Mouse (Mus musculus) midbrain, embryonic 15.5 days (tissue): Measurements from ENCODE around the gene Aagab. TPM values are rescaled to one million over a fixed set of nuclear protein-coding genes. Genes with fewer than 3 reads are reported as not detected.

Source experiments
- ATAC-seq: fragments of 200-750 bp; cut with Nextera tagmentation; replicated peaks from 2 replicates; pipeline ENCODE4 v1.8.0; 2017; ENCODE audit warnings: moderate TSS enrichment
- H3K27ac ChIP-seq: fragments of 300-500 bp; sonication (generic); 2 replicates; pipeline ENCODE4 v1.5.1; 2015; ENCODE audit warnings: mild to moderate bottlenecking, inconsistent platforms
- H3K27me3 ChIP-seq: fragments of 300-500 bp; sonication (generic); replicated peaks from 2 replicates; pipeline ENCODE4 v1.6.1; 2015; ENCODE audit warnings: inconsistent platforms
- H3K36me3 ChIP-seq: fragments of 300-500 bp; sonication (generic); replicated peaks from 2 replicates; pipeline ENCODE4 v1.6.1; 2015; ENCODE audit warnings: inconsistent platforms
- H3K4me1 ChIP-seq: fragments of 300-500 bp; sonication (generic); 2 replicates; pipeline ENCODE4 v1.6.1; 2015; ENCODE audit warnings: inconsistent platforms
- H3K4me2 ChIP-seq: fragments of 300-500 bp; sonication (generic); 2 replicates; pipeline ENCODE4 v1.6.1; 2015; ENCODE audit warnings: inconsistent platforms, mild to moderate bottlenecking, moderate library complexity
- H3K4me3 ChIP-seq: fragments of 300-500 bp; sonication (generic); 2 replicates; pipeline ENCODE4 v1.5.1; 2015; ENCODE audit warnings: mild to moderate bottlenecking, inconsistent platforms
- H3K9ac ChIP-seq: fragments of 300-500 bp; sonication (generic); 2 replicates; pipeline ENCODE4 v1.6.1; 2015; ENCODE audit warnings: mild to moderate bottlenecking, inconsistent platforms
- H3K9me3 ChIP-seq: fragments of 300-500 bp; sonication (generic); 2 replicates; pipeline ENCODE4 v1.6.1; 2016; ENCODE audit warnings: inconsistent platforms
- WGBS: fragments of 180-500 bp; shearing (Covaris S2); methylation state at CpG from one replicate; pipeline ENCODE4 v1.1.7; 2015; ENCODE audit warnings: mixed read lengths; 5-methylcytosine and 5-hydroxymethylcytosine counted together
- polyA plus RNA-seq: library from polyadenylated mRNA; unstranded; fragments of >200 nt; fragmentation: Nextera tagmentation; extraction: Ambion mirVana; gene quantifications from 2 replicates; pipeline ENCODE4 v1.2.1, GENCODE M21; 2015

The Aagab gene
- polyA plus RNA-seq, 1 experiment from 2014 or later: 61.0 TPM

DNA sequence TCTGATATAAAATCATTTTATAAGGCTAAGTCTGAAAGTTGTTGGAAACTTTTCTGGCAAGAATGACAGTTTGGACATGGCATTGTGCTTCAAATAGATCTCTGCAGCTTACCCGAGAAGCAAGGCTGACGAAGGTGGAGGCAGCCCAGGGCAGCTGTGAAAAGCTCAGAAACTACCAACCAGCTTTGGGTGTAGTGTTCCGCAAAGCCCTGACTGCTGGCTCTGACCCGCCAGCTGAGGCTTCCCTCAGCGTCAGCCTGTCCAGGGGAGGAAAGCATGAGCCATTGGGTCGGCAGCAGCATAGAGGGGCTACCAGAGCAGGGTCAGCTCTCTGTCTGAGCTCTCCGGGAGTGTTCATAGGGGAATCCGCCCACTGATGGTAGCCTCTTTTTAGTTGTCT, 6.8 kb downstream of the Aagab start:
- WGBS: 65% methylated on average over 8 of the region's 8 CpGs
- H3K9ac ChIP-seq: no peak overlapping the region
- no peaks in the 10 kb centered on the region for H3K36me3 ChIP-seq
- H3K4me1 ChIP-seq: peaks cover 22% of the 10 kb centered on the region
- no peak overlapping the region for H3K4me3 ChIP-seq
- no peak for ATAC-seq
- no peaks in the 10 kb centered on the region for H3K27me3 ChIP-seq
- no peak overlapping the region for H3K4me2 ChIP-seq
- H3K27ac ChIP-seq: no peak overlapping the region
- no peaks in the 10 kb centered on the region for H3K9me3 ChIP-seq

DNA sequence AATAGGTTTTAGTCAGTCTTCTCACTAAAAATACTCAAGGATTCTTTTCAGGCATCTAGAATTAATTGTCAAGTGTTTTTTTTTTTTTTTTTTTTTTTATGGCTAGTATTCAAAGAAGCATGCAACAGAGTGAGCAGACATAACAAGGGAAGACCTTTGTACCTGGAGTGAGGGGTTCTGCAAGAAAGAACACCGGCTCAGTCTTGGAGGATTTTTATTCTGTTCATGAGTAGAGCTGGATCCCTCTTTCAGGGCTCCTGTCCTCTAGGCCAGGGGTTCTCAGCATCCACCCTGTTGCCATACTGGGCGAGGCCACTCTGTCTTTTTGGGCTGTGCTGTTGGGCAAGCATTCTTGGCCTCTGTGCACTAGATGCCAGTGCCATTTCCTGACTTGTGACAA, 7.3 kb downstream of the Aagab start:
- ATAC-seq: no peak
- Histone ChIP-seq H3K9ac (no peak overlapping the region), H3K27ac (no peak overlapping the region), H3K4me3 (no peak overlapping the region), H3K4me2 (no peak overlapping the region), H3K9me3 (no peaks in the 10 kb centered on the region), H3K4me1 (peaks cover 19% of the 10 kb centered on the region), H3K36me3 (no peaks in the 10 kb centered on the region), H3K27me3 (no peaks in the 10 kb centered on the region)
- 94% methylated on average over 2 of the region's 2 CpGs for WGBS

DNA sequence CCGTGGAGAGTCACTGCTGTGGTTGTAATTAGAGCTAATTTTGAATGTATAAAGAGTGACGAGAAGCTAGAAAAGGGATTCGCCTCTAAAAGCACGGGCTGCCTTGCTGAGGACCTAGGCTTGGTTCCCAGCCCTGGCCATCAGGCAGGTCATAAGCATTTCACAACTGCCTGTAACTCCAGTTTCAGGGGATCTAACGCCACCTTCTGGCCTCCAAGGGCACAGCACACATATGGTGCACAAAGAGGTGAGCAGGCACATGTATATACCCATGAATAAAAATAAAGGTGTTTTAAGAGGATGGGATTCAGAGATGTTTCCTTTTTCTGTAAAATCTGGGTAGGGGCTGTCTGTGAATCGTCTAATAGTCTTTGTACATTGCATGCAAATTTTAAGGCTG, 7.8 kb downstream of the Aagab start:
- Histone ChIP-seq H3K27me3 (no peaks in the 10 kb centered on the region), H3K27ac (no peak overlapping the region), H3K36me3 (no peaks in the 10 kb centered on the region), H3K9ac (no peak overlapping the region), H3K4me2 (no peak overlapping the region), H3K4me1 (peaks cover 19% of the 10 kb centered on the region), H3K4me3 (no peak overlapping the region), H3K9me3 (no peaks in the 10 kb centered on the region)
- ATAC-seq: no peak
- 90% methylated on average over 6 of the region's 6 CpGs for WGBS

DNA sequence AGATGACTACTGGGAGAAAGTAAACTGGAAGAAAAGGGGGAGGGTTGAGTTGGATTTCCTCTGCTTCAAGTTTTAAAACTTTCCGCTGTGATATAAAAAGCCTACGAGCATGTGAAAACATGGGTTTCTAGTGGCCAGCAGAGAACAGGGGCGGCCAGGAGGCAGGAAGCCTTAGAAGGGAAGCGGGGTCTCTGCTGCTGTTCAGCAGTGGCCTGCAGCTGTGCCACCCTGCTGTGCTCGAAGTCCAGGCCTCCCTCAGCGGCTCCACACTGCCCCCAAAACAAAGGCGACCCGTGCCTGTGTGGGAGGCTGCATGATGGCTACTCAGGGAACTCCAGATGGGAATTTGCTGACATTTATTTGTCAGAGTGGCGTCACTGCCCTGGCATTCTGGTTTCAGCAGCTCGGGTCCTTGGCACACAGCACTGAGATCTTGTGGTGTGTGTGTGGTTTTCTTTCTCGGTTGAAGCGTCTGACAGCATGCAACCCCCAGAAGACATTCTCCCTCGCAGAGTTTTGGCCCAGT, 8.4 kb downstream of the Aagab start:
- no peak overlapping the region for H3K27ac ChIP-seq
- no peak for ATAC-seq
- no peak overlapping the region for H3K4me2 ChIP-seq
- H3K9ac ChIP-seq: no peak overlapping the region
- H3K9me3 ChIP-seq: no peaks in the 10 kb centered on the region
- 15% methylated on average over 13 of the region's 13 CpGs for WGBS
- H3K27me3 ChIP-seq: no peaks in the 10 kb centered on the region
- H3K4me1 ChIP-seq: peaks cover 19% of the 10 kb centered on the region
- H3K36me3 ChIP-seq: no peaks in the 10 kb centered on the region
- no peak overlapping the region for H3K4me3 ChIP-seq

DNA sequence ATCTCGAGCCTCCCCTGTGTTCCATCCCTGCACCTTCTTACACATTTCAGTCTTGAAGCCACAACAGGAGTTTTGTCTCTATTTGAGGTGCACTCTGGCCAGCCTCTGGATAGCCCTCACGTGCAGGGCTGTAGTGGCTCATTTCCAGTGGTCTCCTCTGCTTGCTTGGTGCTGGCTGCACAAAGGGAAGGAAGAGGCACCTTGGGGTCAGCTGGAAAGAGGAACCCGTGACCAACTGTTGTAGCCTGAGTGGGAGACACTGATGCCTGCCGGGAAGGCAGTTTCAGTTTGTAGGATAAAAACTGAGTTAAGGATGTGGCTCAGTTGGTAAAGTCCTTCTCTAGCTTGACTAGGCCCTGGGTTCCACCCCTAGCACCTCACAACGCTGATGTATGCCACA, 9.5 kb downstream of the Aagab start:
- Histone ChIP-seq H3K36me3 (peaks cover 2% of the 10 kb centered on the region; the same call in 1 of the 2 replicates), H3K4me3 (no peak overlapping the region), H3K9me3 (no peaks in the 10 kb centered on the region), H3K4me2 (no peak overlapping the region), H3K27me3 (no peaks in the 10 kb centered on the region), H3K27ac (no peak overlapping the region), H3K9ac (no peak overlapping the region), H3K4me1 (peaks cover 24% of the 10 kb centered on the region)
- WGBS: 75% methylated on average over 5 of the region's 5 CpGs
- ATAC-seq: no peak

DNA sequence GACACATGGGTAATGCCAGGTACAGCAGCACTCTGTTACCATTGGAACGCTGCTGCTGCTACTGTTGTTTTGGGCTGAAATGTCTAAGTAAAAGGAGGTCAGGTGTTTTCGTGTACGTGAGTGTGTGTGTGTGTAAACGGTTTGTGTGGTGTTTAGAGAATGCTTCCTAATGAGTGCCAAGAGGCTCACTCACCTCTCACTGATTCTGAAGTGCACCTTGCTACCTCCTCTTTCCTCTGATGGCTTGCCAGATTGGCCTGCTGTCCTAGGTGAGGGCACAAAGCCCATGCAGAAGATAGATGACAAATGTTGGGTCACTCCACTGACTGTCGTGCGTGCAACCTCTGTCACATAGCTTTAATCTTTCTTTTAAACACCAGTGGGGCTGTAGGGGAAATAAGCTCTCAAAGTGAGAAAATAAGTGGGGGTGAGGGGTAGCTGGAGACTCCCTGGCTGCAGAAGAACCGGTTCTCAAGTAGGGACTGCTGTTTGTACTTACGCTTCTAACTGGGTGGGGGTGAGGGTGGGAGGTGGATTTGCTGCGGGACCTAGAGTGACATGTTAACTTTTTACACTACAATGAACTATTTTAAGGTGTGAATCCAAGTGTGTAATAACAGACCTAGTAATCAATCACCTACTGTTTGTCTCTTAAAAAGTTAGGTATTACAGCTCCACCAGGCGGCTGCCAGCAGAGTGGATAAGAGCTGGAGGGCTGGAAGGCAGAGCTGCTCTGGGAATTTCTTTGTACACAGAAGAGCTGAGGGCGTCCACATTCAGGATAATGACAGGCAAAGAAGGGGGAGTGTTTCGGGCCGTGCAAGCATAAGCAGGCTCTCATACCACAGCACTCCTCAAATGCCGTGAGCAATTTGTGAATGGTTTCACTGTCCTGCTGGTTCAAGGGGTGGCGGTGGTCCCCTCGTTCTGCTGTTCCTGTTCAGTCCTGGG, 10.4 kb downstream of the Aagab start:
- WGBS: 42% methylated on average over 16 of the region's 16 CpGs
- peaks cover 24% of the 10 kb centered on the region for H3K4me1 ChIP-seq
- H3K27ac ChIP-seq: no peak overlapping the region
- H3K4me2 ChIP-seq: peak overlapping the region; percentile 12; the same call in 1 of the 2 replicates
- H3K9ac ChIP-seq: no peak overlapping the region
- H3K36me3 ChIP-seq: peaks cover 11% of the 10 kb centered on the region; the same call in 1 of the 2 replicates
- H3K4me3 ChIP-seq: no peak overlapping the region
- no peaks in the 10 kb centered on the region for H3K9me3 ChIP-seq
- H3K27me3 ChIP-seq: no peaks in the 10 kb centered on the region
- peak; percentile 45 for ATAC-seq

DNA sequence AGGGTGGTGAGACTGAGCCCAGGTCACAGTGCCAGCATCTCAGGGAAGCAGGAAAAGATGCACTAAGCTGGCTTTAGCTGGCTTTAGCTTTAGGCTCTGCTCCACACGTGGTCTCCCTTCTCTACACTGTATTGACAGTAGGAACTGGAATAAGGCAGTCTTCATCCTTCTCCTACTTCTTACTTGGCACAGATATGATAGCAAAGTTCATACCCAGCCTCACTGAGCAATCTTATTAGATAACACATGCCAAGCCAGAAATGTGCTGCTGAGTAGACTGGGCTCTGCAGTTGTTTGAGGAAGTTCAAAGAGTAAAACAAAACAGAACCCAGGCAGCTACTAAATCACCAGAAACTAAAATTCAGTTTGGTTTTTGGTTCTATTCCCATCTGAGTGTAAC, 11.1 kb downstream of the Aagab start:
- Histone ChIP-seq H3K9me3 (no peaks in the 10 kb centered on the region), H3K27ac (no peak overlapping the region), H3K36me3 (peaks cover 12% of the 10 kb centered on the region; the same call in 1 of the 2 replicates), H3K4me1 (peaks cover 24% of the 10 kb centered on the region), H3K4me2 (peak overlapping the region; percentile 12; the same call in 1 of the 2 replicates), H3K9ac (no peak overlapping the region), H3K27me3 (no peaks in the 10 kb centered on the region), H3K4me3 (no peak overlapping the region)
- WGBS: 26% methylated on average over 1 of the region's 1 CpGs
- peak; percentile 20 for ATAC-seq

DNA sequence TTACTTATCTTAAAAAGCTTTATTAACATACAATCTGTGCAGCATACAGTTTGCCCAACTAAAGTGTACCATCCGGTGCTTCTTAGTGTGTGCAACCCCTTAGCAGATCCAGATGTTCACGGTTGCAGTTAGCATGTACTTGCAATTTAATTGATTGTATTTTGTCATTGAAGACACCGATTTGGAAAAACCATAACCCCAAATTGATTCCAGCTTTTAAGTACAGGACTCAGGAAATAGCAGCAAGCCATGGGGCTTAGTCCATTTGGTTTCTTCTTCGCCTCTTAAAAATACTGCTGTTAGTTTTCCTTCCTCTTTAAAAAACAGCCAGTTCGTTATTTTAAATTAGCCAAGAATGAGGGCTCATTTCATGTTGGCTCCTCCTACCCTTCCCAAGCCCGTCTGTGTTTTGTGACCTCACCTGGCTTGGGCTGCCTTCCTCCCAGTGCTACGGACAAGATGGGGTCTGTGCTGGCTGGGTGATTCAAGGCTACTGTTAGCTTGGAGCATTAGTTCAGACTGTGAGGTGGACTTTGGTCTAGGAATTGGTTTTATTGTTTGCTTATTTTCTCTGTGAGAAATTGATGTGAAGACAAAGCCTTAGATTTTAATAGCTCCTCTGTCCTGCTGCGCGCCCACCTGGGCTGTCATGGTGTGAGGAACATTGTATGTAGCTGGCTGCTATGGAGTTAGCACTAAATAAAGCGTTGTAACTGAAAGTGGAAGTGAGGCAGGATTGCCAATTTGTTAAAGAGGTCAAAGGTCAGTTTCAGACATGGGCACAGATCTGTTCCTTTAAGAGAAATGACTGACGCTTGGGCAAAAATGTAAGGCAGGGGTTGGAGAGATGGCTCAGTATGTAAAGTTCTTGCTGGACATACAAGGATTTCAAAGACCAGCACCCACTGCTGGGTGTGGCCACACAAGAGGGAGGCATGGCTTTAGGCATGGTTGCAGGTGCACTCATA, 11.8 kb downstream of the Aagab start:
- no peak for ATAC-seq
- 88% methylated on average over 11 of the region's 11 CpGs for WGBS
- H3K4me2 ChIP-seq: no peak overlapping the region
- no peaks in the 10 kb centered on the region for H3K9me3 ChIP-seq
- peaks cover 24% of the 10 kb centered on the region for H3K4me1 ChIP-seq
- peaks cover 12% of the 10 kb centered on the region; the same call in 1 of the 2 replicates for H3K36me3 ChIP-seq
- no peaks in the 10 kb centered on the region for H3K27me3 ChIP-seq
- no peak overlapping the region for H3K4me3 ChIP-seq
- no peak overlapping the region for H3K27ac ChIP-seq
- H3K9ac ChIP-seq: no peak overlapping the region

DNA sequence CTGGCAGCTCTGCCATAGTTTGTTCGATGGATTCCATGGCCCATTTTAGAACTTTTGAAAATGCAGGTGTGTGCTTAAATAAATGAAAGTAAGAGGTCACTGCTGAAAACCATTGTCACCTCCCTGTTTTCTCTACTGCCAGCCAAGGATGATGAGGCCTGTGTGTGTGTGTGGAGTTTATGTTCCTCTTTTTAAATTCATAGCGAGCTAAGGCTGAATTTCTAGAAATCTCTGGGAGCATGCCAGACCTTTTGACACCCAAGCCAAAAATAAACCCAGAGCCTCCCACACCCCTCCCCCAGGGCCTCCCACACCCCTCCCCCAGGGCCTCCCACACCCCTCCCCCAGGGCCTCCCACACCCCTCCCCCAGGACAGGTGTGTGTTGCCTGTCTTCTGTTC, 15.5 kb downstream of the Aagab start:
- Histone ChIP-seq H3K9ac (no peak overlapping the region), H3K36me3 (peaks cover 21% of the 10 kb centered on the region; the same call in 1 of the 2 replicates), H3K27me3 (no peaks in the 10 kb centered on the region), H3K9me3 (no peaks in the 10 kb centered on the region), H3K4me1 (peaks cover 13% of the 10 kb centered on the region), H3K4me3 (no peak overlapping the region), H3K4me2 (no peak overlapping the region), H3K27ac (no peak overlapping the region)
- WGBS: 98% methylated on average over 2 of the region's 2 CpGs
- no peak for ATAC-seq

DNA sequence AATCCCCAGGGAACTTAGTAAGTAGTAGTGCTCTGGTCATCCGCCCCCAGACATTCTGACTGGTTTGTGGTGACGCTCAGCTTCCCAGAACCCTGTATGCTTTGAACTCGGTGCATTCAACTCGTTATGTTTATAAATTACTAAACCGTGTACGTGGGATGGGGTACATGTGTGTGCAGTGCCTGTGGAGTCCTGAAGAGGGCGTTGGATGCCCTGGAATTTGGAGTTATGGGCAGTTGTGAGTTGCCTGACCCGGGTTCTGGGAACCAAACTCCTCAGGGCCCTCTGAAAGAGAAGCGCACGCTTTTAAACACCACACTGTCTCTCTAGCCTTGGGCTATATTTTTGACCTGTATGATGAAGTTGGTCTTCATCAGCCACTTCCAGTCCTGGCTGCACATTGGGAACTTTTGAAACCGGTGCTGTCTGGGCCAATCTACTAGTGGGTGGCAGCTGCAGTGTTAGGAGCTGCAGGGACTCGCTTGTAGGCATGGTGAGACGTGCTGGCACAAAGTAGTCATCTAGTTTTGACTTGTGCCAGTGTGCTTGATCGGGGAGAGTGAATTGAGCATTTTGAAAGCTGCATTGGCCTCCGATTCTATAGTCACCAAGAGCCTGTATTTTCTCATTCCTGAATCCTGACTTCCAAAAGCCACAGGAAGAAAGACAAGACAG, 21.6 kb downstream of the Aagab start:
- H3K4me2 ChIP-seq: no peak overlapping the region
- H3K36me3 ChIP-seq: peaks cover 10% of the 10 kb centered on the region; the same call in 1 of the 2 replicates
- H3K27me3 ChIP-seq: no peaks in the 10 kb centered on the region
- peaks cover 9% of the 10 kb centered on the region; the same call in 1 of the 2 replicates for H3K4me1 ChIP-seq
- WGBS: 78% methylated on average over 15 of the region's 15 CpGs
- no peak overlapping the region for H3K9ac ChIP-seq
- no peak overlapping the region for H3K27ac ChIP-seq
- no peak overlapping the region for H3K4me3 ChIP-seq
- no peaks in the 10 kb centered on the region for H3K9me3 ChIP-seq
- ATAC-seq: no peak

DNA sequence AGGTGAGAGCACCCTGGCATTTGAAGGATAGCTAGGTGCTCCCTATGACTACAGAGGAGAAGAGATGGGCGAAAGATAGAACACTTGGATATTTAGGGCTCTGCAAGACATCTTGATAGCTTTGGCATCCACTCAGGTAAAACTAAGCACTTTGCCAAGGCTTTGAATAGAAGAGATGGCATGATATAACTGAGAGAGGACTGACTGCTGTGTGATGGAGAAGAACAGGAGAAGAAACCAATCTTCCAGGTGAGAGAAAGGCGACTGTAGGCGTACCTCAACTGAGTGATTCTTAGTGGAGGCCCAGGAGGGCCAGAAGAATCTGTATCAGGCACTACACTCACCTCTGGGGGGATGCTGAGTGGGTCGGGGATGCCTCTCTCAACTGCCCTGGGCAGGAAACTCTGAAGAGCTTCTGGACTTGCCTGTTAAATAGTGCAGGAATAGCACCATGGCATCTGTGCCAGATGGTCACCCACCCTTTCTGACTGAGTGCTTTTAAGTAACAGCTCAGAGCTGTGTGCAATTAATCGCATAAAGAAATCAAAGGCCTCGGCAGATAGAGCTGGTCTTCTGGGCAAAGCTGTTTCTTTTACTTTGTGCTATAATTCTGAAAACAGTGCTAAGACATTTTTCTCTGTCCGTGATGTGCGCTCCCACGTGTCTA, 22.8 kb downstream of the Aagab start:
- peaks cover 9% of the 10 kb centered on the region; the same call in 1 of the 2 replicates for H3K4me1 ChIP-seq
- H3K27ac ChIP-seq: no peak overlapping the region
- no peak overlapping the region for H3K9ac ChIP-seq
- ATAC-seq: no peak
- peaks cover 8% of the 10 kb centered on the region; the same call in 1 of the 2 replicates for H3K36me3 ChIP-seq
- no peaks in the 10 kb centered on the region for H3K9me3 ChIP-seq
- no peak overlapping the region for H3K4me2 ChIP-seq
- 88% methylated on average over 9 of the region's 9 CpGs for WGBS
- H3K27me3 ChIP-seq: no peaks in the 10 kb centered on the region
- no peak overlapping the region for H3K4me3 ChIP-seq
